Mouse (Mus musculus): ENCODE results near the gene Vps26c. TPM values are rescaled to one million over a fixed set of nuclear protein-coding genes. Genes with fewer than 3 reads are reported as not detected.
"Not testable (repeated sequence)": the region's sequence is repeated elsewhere in the genome, so short reads cannot be mapped to it uniquely, and the experiment has no call there.

Gene Vps26c
- polyA plus RNA-seq, 1 experiment from 2014 or later: 60.0 TPM

- no peaks in the 10 kb centered on the region for H3K9me3 ChIP-seq
- 94% methylated on average over 8 of the region's 8 CpGs for WGBS
- H3K27me3 ChIP-seq (ENCODE audit: insufficient read depth, poor library complexity, severe bottlenecking): no peaks in the 10 kb centered on the region
- no peak for DNase-seq (ENCODE audit: low spot score)
- H3K36me3 ChIP-seq: peaks cover 80% of the 10 kb centered on the region
- 0 out of 2 replicates have a peak, but pooled peaks cover 6% of the 10 kb centered on the region for H3K4me1 ChIP-seq
- no peak overlapping the region for H3K27ac ChIP-seq
- H3K4me3 ChIP-seq: no peak overlapping the region
These were observed 17.9 kb downstream of the Vps26c start for GRCm38 (mm10) chr16:94508769-94509168.

DNA sequence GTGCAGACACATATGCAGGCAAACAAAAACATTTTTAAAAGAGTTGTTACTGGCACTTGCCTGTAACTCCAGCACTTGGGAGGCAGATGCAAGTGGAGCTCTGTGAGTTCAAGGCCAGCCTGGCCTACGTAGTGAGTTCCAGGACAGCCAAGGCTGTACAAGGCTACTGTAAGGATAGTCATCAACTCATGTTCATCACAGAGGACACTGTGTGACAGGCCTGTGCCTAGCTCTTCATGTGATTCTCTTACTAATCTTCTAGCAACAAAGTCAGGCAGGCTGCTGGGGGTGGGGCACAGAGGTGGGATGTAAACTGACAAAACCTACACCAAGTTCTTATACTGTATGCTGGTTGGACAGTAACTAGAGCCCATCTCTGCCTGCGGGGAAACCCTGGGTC lies 19.6 kb downstream of the Vps26c start:
- 89% methylated on average over 2 of the region's 2 CpGs for WGBS
- H3K36me3 ChIP-seq: peaks cover 81% of the 10 kb centered on the region
- no peak for DNase-seq (ENCODE audit: low spot score)
- 0 out of 2 replicates have a peak, but pooled peaks cover 6% of the 10 kb centered on the region for H3K4me1 ChIP-seq
- no peak overlapping the region for H3K27ac ChIP-seq
- H3K4me3 ChIP-seq: no peak overlapping the region
- no peaks in the 10 kb centered on the region for H3K9me3 ChIP-seq
- no peaks in the 10 kb centered on the region for H3K27me3 ChIP-seq (ENCODE audit: insufficient read depth, poor library complexity, severe bottlenecking)

DNA sequence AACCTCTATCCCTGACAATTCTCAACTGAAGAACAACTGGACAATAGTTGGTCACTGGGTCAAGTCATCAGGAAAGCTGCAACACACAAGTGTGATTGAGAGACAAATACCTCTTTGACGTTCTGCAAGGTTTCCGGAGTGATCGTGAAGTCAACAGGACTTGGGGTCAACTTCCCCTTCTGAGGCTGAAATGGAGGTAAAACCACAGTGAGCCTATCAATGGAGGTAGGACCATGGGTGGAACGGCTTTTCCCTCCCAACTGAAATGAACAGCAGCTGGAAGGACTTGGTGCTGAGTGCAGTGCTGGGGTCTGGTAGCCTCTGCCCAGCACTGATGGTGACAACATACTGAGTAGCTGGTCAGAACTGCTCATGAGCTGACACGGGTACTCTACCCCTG lies 22.4 kb downstream of the Vps26c start:
- H3K36me3 ChIP-seq: peaks cover 85% of the 10 kb centered on the region
- 91% methylated on average over 5 of the region's 5 CpGs for WGBS
- no peaks in the 10 kb centered on the region for H3K9me3 ChIP-seq
- H3K4me3 ChIP-seq: no peak overlapping the region
- no peaks in the 10 kb centered on the region for H3K27me3 ChIP-seq (ENCODE audit: insufficient read depth, poor library complexity, severe bottlenecking)
- no peaks in the 10 kb centered on the region for H3K4me1 ChIP-seq
- no peak overlapping the region for H3K27ac ChIP-seq
- no peak for DNase-seq (ENCODE audit: low spot score)

GRCm38 (mm10) chr16:94497911-94498310 lies 28.7 kb downstream of the Vps26c start:
- no peak for DNase-seq (ENCODE audit: low spot score)
- Histone ChIP-seq H3K27me3 (ENCODE audit: insufficient read depth, poor library complexity, severe bottlenecking) (no peaks in the 10 kb centered on the region), H3K4me3 (no peak overlapping the region), H3K27ac (no peak overlapping the region), H3K4me1 (no peaks in the 10 kb centered on the region), H3K9me3 (no peaks in the 10 kb centered on the region), H3K36me3 (peaks cover 70% of the 10 kb centered on the region)
- WGBS: 81% methylated on average over 5 of the region's 5 CpGs

DNA sequence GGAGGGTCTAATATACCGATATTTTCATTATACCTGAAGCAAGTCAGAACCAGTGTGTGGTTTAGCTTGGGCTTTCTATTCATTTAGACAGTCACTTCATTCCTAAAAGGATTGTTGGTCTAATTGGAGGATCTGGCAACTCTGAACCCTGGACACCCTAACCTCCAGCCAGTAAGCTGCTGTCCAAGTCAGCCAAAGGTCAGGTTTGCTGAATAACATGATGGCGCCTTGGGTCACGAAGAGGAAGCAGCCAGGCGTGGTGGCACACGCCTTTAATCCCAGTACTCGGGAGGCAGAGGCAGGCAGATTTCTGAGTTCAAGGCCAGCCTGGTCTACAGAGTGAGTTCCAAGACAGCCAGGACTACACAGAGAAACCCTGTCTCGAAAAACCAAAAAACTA lies 29.5 kb downstream of the Vps26c start:
- WGBS: 96% methylated on average over 7 of the region's 7 CpGs
- H3K36me3 ChIP-seq: peaks cover 64% of the 10 kb centered on the region
- not testable (repeated sequence) for H3K9me3 ChIP-seq

GRCm38 (mm10) chr16:94489326-94489725 lies 37.3 kb downstream of the Vps26c start:
- 90% methylated on average over 5 of the region's 5 CpGs for WGBS
- Histone ChIP-seq H3K9me3 (no peaks in the 10 kb centered on the region), H3K4me1 (no peaks in the 10 kb centered on the region), H3K4me3 (no peak overlapping the region), H3K27ac (no peak overlapping the region), H3K36me3 (no peaks in the 10 kb centered on the region), H3K27me3 (ENCODE audit: insufficient read depth, poor library complexity, severe bottlenecking) (no peaks in the 10 kb centered on the region)
- no peak for DNase-seq (ENCODE audit: low spot score)

More for the DNA sequence above, 29.5 kb downstream of the Vps26c start:
- H3K27ac ChIP-seq; H3K4me3 ChIP-seq; H3K4me1 ChIP-seq; H3K27me3 ChIP-seq (ENCODE audit: insufficient read depth, poor library complexity, severe bottlenecking); DNase-seq (ENCODE audit: low spot score): not testable (repeated sequence)

- Histone ChIP-seq H3K4me3 (no peak overlapping the region), H3K27ac (no peak overlapping the region), H3K36me3 (no peaks in the 10 kb centered on the region), H3K27me3 (ENCODE audit: insufficient read depth, poor library complexity, severe bottlenecking) (no peaks in the 10 kb centered on the region), H3K4me1 (no peaks in the 10 kb centered on the region), H3K9me3 (no peaks in the 10 kb centered on the region)
- WGBS: 77% methylated on average over 5 of the region's 5 CpGs
- DNase-seq (ENCODE audit: low spot score): no peak
These were observed 39.3 kb downstream of the Vps26c start for GRCm38 (mm10) chr16:94487341-94487740.

DNA sequence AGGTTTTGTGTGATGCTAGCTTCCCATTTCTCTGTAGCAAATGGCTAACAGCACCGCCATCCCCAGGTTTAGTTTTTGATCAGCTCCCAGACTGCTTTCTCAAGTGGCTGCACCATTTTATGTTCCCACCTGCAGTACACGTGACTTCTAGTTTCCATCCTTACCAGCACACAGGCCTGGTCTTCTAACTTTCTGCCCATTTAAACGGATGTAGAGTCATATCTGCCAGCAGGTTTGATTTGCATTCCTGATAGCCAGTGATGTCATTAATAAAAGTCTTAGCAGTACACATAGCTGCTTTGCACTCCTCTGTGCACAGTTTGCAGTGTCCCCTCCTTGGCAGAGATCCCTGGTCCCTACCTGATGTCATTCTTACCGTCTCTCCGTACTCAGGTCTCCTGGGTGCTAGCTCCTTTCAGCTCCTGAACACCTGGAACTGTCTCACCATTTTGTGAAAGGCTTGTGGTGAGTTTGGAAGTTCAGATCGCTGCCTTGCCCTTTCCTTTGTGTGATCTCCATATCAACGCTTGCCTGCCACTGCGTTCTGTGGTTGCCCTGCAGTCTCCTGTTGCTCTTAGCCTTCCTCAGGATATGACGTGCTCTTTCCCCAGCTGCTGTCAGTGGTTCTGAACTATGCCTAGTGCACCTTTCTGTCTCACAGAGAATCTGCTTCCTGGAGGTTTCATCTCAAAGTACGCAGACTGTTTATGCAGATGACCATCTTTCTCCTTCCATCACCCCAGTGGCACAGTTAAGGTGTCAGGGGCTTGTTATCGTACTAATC lies 41.7 kb downstream of the Vps26c start:
- Histone ChIP-seq H3K9me3 (no peaks in the 10 kb centered on the region), H3K4me3 (no peak overlapping the region), H3K27ac (no peak overlapping the region), H3K4me1 (no peaks in the 10 kb centered on the region), H3K27me3 (ENCODE audit: insufficient read depth, poor library complexity, severe bottlenecking) (no peaks in the 10 kb centered on the region), H3K36me3 (no peaks in the 10 kb centered on the region)
- 74% methylated on average over 11 of the region's 11 CpGs for WGBS
- DNase-seq (ENCODE audit: low spot score): no peak

DNA sequence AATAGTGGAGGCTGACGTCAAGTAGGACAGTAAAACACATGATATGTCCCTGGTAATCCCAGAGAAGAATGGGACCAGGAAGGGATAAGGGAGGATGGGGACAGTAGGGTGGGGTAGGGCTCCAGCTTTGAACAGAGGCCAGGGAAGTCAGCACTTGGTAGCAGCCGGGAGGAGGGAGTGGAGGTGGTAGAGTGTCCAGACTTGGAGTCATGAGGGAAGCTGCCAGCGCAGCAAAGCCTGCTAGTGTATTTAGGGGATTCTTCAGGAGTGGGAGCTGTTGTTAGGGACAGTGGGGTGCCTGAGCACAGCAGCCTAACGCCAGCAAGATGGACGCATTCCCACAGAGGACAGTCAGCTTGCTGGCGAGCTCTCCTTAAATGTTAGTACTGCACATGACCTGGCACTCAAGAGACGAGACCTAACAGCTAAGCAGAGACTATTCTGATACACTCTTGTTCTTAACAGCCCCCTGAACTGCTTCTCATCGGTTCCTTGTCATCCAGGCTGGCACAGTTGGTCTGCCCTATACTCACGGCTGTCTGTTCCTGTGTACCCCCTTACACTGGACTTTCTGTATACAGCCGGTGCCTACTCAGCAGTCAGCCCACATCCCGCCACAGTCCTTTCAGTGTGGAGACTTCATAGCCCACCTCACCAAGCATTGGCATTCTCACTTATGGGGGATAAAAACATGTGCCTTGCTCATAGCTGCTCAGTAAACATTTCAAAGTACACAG lies 53.4 kb downstream of the Vps26c start:
- H3K4me3 ChIP-seq: no peak overlapping the region
- peaks cover 52% of the 10 kb centered on the region for H3K36me3 ChIP-seq
- no peaks in the 10 kb centered on the region for H3K9me3 ChIP-seq
- no peak overlapping the region for H3K27ac ChIP-seq
- no peaks in the 10 kb centered on the region for H3K4me1 ChIP-seq
- no peaks in the 10 kb centered on the region for H3K27me3 ChIP-seq (ENCODE audit: insufficient read depth, poor library complexity, severe bottlenecking)
- no peak for DNase-seq (ENCODE audit: low spot score)
- WGBS: 87% methylated on average over 11 of the region's 11 CpGs

- Histone ChIP-seq H3K27ac (no peak overlapping the region), H3K4me3 (no peak overlapping the region), H3K36me3 (peaks cover 57% of the 10 kb centered on the region), H3K27me3 (ENCODE audit: insufficient read depth, poor library complexity, severe bottlenecking) (no peaks in the 10 kb centered on the region), H3K9me3 (no peaks in the 10 kb centered on the region), H3K4me1 (no peaks in the 10 kb centered on the region)
- no peak for DNase-seq (ENCODE audit: low spot score)
- WGBS: 70% methylated on average over 8 of the region's 8 CpGs
These were observed 54.1 kb downstream of the Vps26c start for GRCm38 (mm10) chr16:94472515-94472951.

DNA sequence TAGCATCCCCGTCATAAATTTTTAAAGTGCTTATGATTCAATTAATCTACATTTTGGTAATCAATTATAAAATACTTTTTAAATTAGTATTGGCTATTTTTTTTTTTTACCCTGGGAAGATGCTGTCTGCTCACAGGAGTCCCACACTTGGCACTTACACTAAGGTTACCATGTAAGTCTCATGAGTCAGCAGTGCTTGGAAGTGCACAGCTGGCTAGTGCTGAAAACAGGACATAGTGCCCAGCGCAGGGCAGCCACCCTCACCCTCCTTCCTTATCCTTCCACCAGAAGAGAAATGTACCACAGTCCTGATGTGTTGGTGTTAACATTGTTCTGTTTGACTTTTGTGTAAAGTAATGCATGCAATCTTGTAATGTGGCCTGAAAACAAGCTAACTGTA lies 58.2 kb downstream of the Vps26c start:
- Histone ChIP-seq H3K9me3 (no peaks in the 10 kb centered on the region), H3K27me3 (ENCODE audit: insufficient read depth, poor library complexity, severe bottlenecking) (no peaks in the 10 kb centered on the region), H3K4me3 (no peak overlapping the region), H3K4me1 (no peaks in the 10 kb centered on the region), H3K27ac (no peak overlapping the region), H3K36me3 (peaks cover 88% of the 10 kb centered on the region)
- no peak for DNase-seq (ENCODE audit: low spot score)
- WGBS: 92% methylated on average over 2 of the region's 2 CpGs

- Histone ChIP-seq H3K27ac (no peak overlapping the region), H3K27me3 (ENCODE audit: insufficient read depth, poor library complexity, severe bottlenecking) (no peaks in the 10 kb centered on the region), H3K4me1 (no peaks in the 10 kb centered on the region), H3K9me3 (no peaks in the 10 kb centered on the region), H3K4me3 (no peak overlapping the region), H3K36me3 (peaks cover 88% of the 10 kb centered on the region)
- 88% methylated on average over 11 of the region's 11 CpGs for WGBS
- no peak for DNase-seq (ENCODE audit: low spot score)
These were observed 59.1 kb downstream of the Vps26c start for GRCm38 (mm10) chr16:94467337-94468055.

- not testable (repeated sequence) for H3K27me3 ChIP-seq (ENCODE audit: insufficient read depth, poor library complexity, severe bottlenecking); DNase-seq (ENCODE audit: low spot score); H3K4me1 ChIP-seq; H3K4me3 ChIP-seq; H3K9me3 ChIP-seq; H3K27ac ChIP-seq
- H3K36me3 ChIP-seq: peaks cover 98% of the 10 kb centered on the region
- 96% methylated on average over 7 of the region's 7 CpGs for WGBS
These were observed 60.3 kb downstream of the Vps26c start for GRCm38 (mm10) chr16:94466317-94466716.

Data from heart, embryonic 10.5 days (tissue).